Mouse (Mus musculus): Measurements from ENCODE around the gene Ric8a. TPM values are rescaled to one million over a fixed set of nuclear protein-coding genes. Genes with fewer than 3 reads are reported as not detected.

Ric8a gene
- polyA plus RNA-seq, 1 experiment from 2014 or later, result 58.3 TPM

GRCm38 (mm10) chr7:140840750-140841735 lies 15.7 kb upstream of the Ric8a start:
- Histone ChIP-seq H3K27ac (replicated peaks; ENCODE audit: low read depth, low read length) (no peak overlapping the region), H3K4me1 (ENCODE audit: control insufficient read depth, insufficient read depth, low read length) (no peaks in the 10 kb centered on the region), H3K4me3 (ENCODE audit: low read depth, low read length) (no peak overlapping the region), H3K36me3 (replicated peaks; ENCODE audit: control insufficient read depth, insufficient read depth, low read depth, low read length) (no peaks in the 10 kb centered on the region), H3K4me2 (ENCODE audit: low read depth, low read length) (no peak overlapping the region), H3K9me3 (replicated peaks; ENCODE audit: control insufficient read depth, low read length) (no peaks in the 10 kb centered on the region), H3K9ac (replicated peaks; ENCODE audit: low read length) (no peak overlapping the region), H3K27me3 (ENCODE audit: control insufficient read depth, insufficient read depth, low read length) (0 out of 2 replicates have a peak, but pooled peaks cover 2% of the 10 kb centered on the region)
- DNase-seq (ENCODE audit: low spot score) (no peak), ATAC-seq (replicated peaks; ENCODE audit: insufficient number of reproducible peaks, low FRiP score, low TSS enrichment, low read depth) (no peak)
- 40% methylated on average over 18 of the region's 19 CpGs for WGBS

GRCm38 (mm10) chr7:140843806-140844205 lies 13.0 kb upstream of the Ric8a start:
- no peak for ATAC-seq (replicated peaks; ENCODE audit: insufficient number of reproducible peaks, low FRiP score, low TSS enrichment, low read depth)
- no peak for DNase-seq (ENCODE audit: low spot score)
- Histone ChIP-seq H3K9me3 (replicated peaks; ENCODE audit: control insufficient read depth, low read length) (no peaks in the 10 kb centered on the region), H3K27me3 (ENCODE audit: control insufficient read depth, insufficient read depth, low read length) (0 out of 2 replicates have a peak, but pooled peaks cover 2% of the 10 kb centered on the region), H3K4me2 (ENCODE audit: low read depth, low read length) (no peak overlapping the region), H3K4me3 (ENCODE audit: low read depth, low read length) (no peak overlapping the region), H3K4me1 (ENCODE audit: control insufficient read depth, insufficient read depth, low read length) (no peaks in the 10 kb centered on the region), H3K9ac (replicated peaks; ENCODE audit: low read length) (no peak overlapping the region), H3K27ac (replicated peaks; ENCODE audit: low read depth, low read length) (no peak overlapping the region), H3K36me3 (replicated peaks; ENCODE audit: control insufficient read depth, insufficient read depth, low read depth, low read length) (no peaks in the 10 kb centered on the region)
- WGBS, result 74% methylated on average over 7 of the region's 7 CpGs

- Histone ChIP-seq H3K9ac (replicated peaks; ENCODE audit: low read length) (no peak within 1 kb of the TSS), H3K27me3 (ENCODE audit: control insufficient read depth, insufficient read depth, low read length) (0 out of 2 replicates have a peak, but pooled peaks cover 2% of the 10 kb centered on the region), H3K4me2 (ENCODE audit: low read depth, low read length) (no peak within 1 kb of the TSS), H3K4me1 (ENCODE audit: control insufficient read depth, insufficient read depth, low read length) (no peaks in the 10 kb centered on the region), H3K9me3 (replicated peaks; ENCODE audit: control insufficient read depth, low read length) (no peaks in the 10 kb centered on the region), H3K36me3 (replicated peaks; ENCODE audit: control insufficient read depth, insufficient read depth, low read depth, low read length) (no peaks in the 10 kb centered on the region), H3K4me3 (ENCODE audit: low read depth, low read length) (no peak within 1 kb of the TSS), H3K27ac (replicated peaks; ENCODE audit: low read depth, low read length) (no peak within 1 kb of the TSS)
- peak; percentile 86 for ATAC-seq (replicated peaks; ENCODE audit: insufficient number of reproducible peaks, low FRiP score, low TSS enrichment, low read depth)
- DNase-seq (ENCODE audit: low spot score), result peak; percentile 91
- 33% methylated on average over 14 of the region's 14 CpGs for WGBS
Measured at GRCm38 (mm10) chr7:140844905-140845665, 11.7 kb upstream of the Ric8a start, which contains the start of gene Scgb1c1. Gene Scgb1c1, plus strand, starts transcription at chr7:140845547.

GRCm38 (mm10) chr7:140845683-140846082 lies 11.1 kb upstream of the Ric8a start:
- no peak overlapping the region for H3K9ac ChIP-seq (replicated peaks; ENCODE audit: low read length)
- H3K4me3 ChIP-seq (ENCODE audit: low read depth, low read length), result no peak overlapping the region
- DNase-seq (ENCODE audit: low spot score), result peak; percentile 3
- no peaks in the 10 kb centered on the region for H3K36me3 ChIP-seq (replicated peaks; ENCODE audit: control insufficient read depth, insufficient read depth, low read depth, low read length)
- H3K4me2 ChIP-seq (ENCODE audit: low read depth, low read length), result no peak overlapping the region
- no peaks in the 10 kb centered on the region for H3K4me1 ChIP-seq (ENCODE audit: control insufficient read depth, insufficient read depth, low read length)
- WGBS, result 37% methylated on average over 4 of the region's 4 CpGs
- ATAC-seq (replicated peaks; ENCODE audit: insufficient number of reproducible peaks, low FRiP score, low TSS enrichment, low read depth), result no peak
- H3K27me3 ChIP-seq (ENCODE audit: control insufficient read depth, insufficient read depth, low read length), result 0 out of 2 replicates have a peak, but pooled peaks cover 2% of the 10 kb centered on the region
- no peak overlapping the region for H3K27ac ChIP-seq (replicated peaks; ENCODE audit: low read depth, low read length)
- H3K9me3 ChIP-seq (replicated peaks; ENCODE audit: control insufficient read depth, low read length), result no peaks in the 10 kb centered on the region

GRCm38 (mm10) chr7:140846676-140847075 lies 10.1 kb upstream of the Ric8a start:
- Histone ChIP-seq H3K9me3 (replicated peaks; ENCODE audit: control insufficient read depth, low read length) (no peaks in the 10 kb centered on the region), H3K27me3 (ENCODE audit: control insufficient read depth, insufficient read depth, low read length) (no peaks in the 10 kb centered on the region), H3K27ac (replicated peaks; ENCODE audit: low read depth, low read length) (no peak overlapping the region), H3K36me3 (replicated peaks; ENCODE audit: control insufficient read depth, insufficient read depth, low read depth, low read length) (no peaks in the 10 kb centered on the region), H3K4me2 (ENCODE audit: low read depth, low read length) (no peak overlapping the region), H3K4me3 (ENCODE audit: low read depth, low read length) (no peak overlapping the region), H3K4me1 (ENCODE audit: control insufficient read depth, insufficient read depth, low read length) (no peaks in the 10 kb centered on the region), H3K9ac (replicated peaks; ENCODE audit: low read length) (no peak overlapping the region)
- WGBS, result 87% methylated on average over 10 of the region's 10 CpGs
- DNase-seq (ENCODE audit: low spot score) (no peak), ATAC-seq (replicated peaks; ENCODE audit: insufficient number of reproducible peaks, low FRiP score, low TSS enrichment, low read depth) (no peak)

- Histone ChIP-seq H3K27ac (replicated peaks; ENCODE audit: low read depth, low read length) (no peak within 1 kb of the TSS), H3K36me3 (replicated peaks; ENCODE audit: control insufficient read depth, insufficient read depth, low read depth, low read length) (peaks cover 3% of the 10 kb centered on the region), H3K4me3 (ENCODE audit: low read depth, low read length) (no peak within 1 kb of the TSS), H3K4me2 (ENCODE audit: low read depth, low read length) (no peak within 1 kb of the TSS), H3K4me1 (ENCODE audit: control insufficient read depth, insufficient read depth, low read length) (no peaks in the 10 kb centered on the region), H3K9ac (replicated peaks; ENCODE audit: low read length) (no peak within 1 kb of the TSS), H3K9me3 (replicated peaks; ENCODE audit: control insufficient read depth, low read length) (no peaks in the 10 kb centered on the region), H3K27me3 (ENCODE audit: control insufficient read depth, insufficient read depth, low read length) (no peaks in the 10 kb centered on the region)
- 70% methylated on average over 11 of the region's 11 CpGs for WGBS
- no peak for ATAC-seq (replicated peaks; ENCODE audit: insufficient number of reproducible peaks, low FRiP score, low TSS enrichment, low read depth)
- DNase-seq (ENCODE audit: low spot score), result no peak
Measured at GRCm38 (mm10) chr7:140847755-140848580, 8.8 kb upstream of the Ric8a start, which contains the start of gene Odf3. Gene Odf3, plus strand, starts transcription at chr7:140847805.

- Histone ChIP-seq H3K36me3 (replicated peaks; ENCODE audit: control insufficient read depth, insufficient read depth, low read depth, low read length) (peaks cover 8% of the 10 kb centered on the region), H3K9ac (replicated peaks; ENCODE audit: low read length) (no peak overlapping the region), H3K27me3 (ENCODE audit: control insufficient read depth, insufficient read depth, low read length) (no peaks in the 10 kb centered on the region), H3K9me3 (replicated peaks; ENCODE audit: control insufficient read depth, low read length) (no peaks in the 10 kb centered on the region), H3K4me3 (ENCODE audit: low read depth, low read length) (no peak overlapping the region), H3K4me2 (ENCODE audit: low read depth, low read length) (no peak overlapping the region), H3K4me1 (ENCODE audit: control insufficient read depth, insufficient read depth, low read length) (no peaks in the 10 kb centered on the region), H3K27ac (replicated peaks; ENCODE audit: low read depth, low read length) (no peak overlapping the region)
- WGBS, result 91% methylated on average over 10 of the region's 10 CpGs
- no peak for ATAC-seq (replicated peaks; ENCODE audit: insufficient number of reproducible peaks, low FRiP score, low TSS enrichment, low read depth)
- no peak for DNase-seq (ENCODE audit: low spot score)
Measured at GRCm38 (mm10) chr7:140848591-140848990, 8.2 kb upstream of the Ric8a start.
